Mouse (Mus musculus) NIH3T3 (cell line): Measurements from ENCODE around the gene Ipmk.

Experiments used
- DNase-seq: peaks from one replicate; pipeline ENCODE4 v3.0.0-alpha.2; 2012; ENCODE audit warnings: low read depth

Ipmk gene

DNA sequence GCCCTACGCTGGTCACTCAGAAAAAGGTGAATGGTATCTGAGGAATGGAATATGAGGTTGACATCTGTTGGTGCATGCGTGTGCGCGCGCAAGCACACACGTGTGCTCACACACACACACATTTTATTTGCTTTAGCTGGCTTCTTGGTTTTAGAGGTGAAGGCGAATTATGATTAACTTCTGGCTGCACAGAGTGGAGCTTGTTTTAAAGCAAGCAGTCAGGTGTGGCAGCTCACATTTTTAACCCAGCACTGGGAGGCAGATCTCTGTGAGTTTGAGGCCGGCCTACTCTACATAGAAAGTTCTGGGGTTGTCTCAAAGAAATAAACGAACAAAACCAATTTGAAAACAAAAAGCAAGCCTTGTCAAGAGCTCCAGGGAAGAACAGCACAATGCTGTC is 6.3 kb upstream of the Ipmk start:
- DNase-seq = no peak

GRCm38 (mm10) chr10:71342030-71342805 is 5.3 kb upstream of the Ipmk start:
- peak; percentile 36 for DNase-seq

DNA sequence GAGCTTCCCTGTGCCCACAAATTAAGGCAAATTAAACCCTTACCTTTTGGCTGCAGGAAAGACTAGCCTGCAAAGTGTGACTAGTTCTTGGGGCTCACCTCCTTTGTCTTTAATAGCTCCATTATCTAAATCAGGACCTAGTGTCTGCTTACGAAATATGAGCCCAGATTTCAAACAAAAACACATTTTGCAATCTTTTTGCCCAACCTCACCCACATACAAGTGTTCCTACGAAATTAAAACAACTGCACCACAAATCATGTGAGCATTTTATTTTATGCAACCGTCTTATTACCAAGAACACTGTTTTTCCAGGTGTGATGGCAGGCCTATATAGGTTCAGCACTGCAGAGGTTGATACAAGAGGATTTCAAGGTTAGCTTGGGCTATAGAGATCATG is 4.4 kb upstream of the Ipmk start:
- DNase-seq = no peak

DNA sequence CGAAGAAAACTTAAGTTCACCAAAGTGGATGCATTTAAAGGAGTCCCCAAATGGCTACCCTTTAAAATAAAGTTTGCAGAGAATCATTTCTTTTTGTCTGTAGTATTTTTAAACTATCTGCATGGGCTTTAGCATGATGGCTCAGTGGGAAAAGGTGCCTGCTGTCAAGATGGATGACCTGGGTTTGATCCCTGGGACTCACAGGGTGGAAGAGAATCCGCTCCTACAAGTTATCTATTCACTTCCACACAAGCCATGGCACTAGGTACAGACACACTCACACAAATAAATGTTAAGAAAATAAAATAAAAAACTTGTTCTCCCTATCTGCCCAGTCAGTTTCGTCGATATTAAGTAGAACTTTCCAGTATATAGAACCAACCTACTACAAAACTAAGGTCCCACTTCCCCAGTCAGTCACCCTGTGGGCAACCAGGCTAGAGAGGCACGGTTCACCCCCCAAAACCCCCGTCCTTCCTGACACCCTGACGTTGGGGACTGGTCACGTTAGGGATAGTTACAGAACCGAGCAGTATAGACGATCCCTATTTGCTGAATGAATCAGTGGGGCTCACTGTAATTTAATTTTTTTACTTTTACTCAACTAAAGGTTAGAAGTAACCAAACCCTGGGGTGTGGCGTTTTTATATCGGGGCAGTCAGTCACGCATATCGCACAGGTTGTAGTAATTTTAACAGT is 3.8 kb upstream of the Ipmk start:
- DNase-seq = no peak

- peak; percentile 98 for DNase-seq
Observed at GRCm38 (mm10) chr10:71344579-71345143, 2.9 kb upstream of the Ipmk start, which contains the start of gene Cisd1. Gene Cisd1, minus strand, starts transcription at chr10:71344954.

- peak; percentile 28 for DNase-seq
Observed at GRCm38 (mm10) chr10:71346106-71346505, 1.5 kb upstream of the Ipmk start.

DNA sequence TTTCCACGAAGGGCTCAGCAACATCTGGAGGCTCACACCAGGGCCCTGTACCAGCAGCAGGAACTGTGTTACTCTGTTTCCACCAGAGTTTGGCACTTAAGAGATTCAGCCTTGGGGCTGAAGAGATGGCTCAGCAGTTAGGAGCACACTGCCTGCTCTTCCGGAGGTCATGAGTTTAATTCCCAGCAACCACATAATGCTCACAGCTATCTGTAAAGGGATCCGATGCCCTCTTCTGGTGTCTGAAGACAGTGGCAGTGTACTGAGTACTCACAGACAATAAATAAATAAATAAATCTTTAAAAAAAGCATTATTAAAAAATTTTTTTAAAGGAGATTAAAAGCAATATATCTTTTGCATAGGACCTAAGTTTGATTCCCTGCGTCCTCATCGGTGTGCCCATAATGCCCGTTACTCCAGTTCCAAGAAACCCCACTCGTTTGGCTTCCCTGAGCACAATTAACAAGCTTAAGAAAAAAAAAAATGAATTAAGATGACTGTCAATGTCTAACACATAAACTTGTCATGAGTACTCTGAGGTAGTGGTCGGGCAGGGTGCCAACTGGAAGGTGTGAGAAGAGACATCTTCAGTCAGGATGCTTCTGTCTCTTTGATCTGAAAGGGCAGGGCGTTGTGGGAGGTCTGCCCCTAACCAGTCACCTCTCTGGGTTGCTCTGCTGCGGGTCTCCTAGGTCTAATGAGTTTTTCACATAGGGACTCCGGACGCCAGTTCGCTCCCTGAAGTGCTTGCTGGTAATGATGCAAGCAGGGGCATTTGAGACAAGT is 648 bp upstream of the Ipmk start:
- DNase-seq = peak; percentile 60

DNA sequence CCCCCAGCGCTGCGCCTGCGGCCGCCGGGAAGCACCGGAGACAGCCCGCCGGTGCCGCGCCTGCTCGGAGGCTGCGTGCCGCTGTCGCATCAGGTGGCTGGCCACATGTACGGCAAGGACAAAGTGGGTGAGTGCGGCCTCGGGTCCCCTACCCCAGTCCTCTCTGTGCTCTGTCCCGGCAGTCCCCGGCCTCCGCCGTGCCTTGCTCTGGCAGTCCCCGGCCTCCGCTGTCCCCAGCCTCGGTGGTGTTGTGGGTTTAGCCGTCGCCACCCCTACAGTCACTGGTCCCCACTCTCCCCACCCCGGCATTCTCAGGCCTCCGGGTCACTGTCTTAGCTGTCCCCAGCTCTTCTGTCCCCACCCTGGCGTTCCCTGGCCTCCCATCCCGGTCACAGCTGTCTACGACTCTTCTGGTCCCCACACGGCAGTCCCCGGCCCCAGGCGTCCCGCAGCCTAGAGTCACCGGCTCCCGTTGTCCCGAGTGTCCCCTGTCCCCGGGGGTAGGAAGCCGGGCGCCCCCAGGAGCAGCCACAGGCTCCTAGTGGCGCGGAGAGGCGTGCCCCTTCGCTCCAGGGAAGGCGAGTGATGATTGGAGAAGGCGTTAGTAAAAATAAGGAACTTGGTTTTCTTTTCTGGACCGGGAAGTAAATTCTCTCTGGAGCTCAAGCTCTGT is 537 bp downstream of the Ipmk start:
- DNase-seq = peak; percentile 68

GRCm38 (mm10) chr10:71348637-71349280 is 1.2 kb downstream of the Ipmk start:
- DNase-seq = peak; percentile 52

DNA sequence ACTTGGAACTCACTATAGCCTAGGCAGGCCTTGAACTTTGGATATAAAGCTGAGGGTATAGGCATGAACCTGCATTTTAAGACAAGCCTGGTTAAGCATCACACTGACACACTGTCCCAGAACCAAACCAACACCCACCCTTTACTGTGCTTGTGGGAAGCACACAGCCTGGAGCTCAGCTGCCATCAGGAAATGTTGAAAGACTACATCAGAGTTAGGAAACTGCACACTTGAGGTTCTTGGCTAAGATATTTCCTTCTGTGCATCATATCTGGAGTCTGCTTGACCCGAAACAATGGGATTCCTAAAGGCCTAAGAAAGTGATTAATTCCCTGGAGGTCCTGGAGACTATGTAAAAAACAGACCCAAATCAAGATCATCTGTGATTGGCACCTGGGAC is 1.7 kb downstream of the Ipmk start:
- DNase-seq = peak; percentile 56

- no peak for DNase-seq
Observed at GRCm38 (mm10) chr10:71351301-71351700, 3.7 kb downstream of the Ipmk start.

- DNase-seq = no peak
Observed at GRCm38 (mm10) chr10:71353850-71354249, 6.3 kb downstream of the Ipmk start.

DNA sequence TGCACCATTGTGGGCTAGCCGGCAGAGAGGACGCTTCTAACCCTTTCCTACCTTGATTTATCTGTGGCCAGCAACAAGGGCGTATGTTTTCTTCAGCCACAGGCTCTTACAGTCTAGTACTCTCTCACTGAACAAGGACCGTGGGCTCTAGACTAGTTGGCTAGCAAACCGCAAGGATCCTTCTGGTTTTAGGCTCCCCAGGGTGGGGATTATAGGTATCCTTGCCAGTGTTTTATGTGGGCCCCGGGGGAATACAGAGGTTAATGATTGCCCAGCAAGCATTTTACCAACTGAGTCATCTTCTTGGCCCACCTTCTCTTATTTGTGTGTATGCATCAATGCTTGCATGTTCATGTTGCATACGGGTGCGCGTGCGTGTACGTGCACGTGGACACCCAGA is 7.4 kb downstream of the Ipmk start:
- no peak for DNase-seq

DNA sequence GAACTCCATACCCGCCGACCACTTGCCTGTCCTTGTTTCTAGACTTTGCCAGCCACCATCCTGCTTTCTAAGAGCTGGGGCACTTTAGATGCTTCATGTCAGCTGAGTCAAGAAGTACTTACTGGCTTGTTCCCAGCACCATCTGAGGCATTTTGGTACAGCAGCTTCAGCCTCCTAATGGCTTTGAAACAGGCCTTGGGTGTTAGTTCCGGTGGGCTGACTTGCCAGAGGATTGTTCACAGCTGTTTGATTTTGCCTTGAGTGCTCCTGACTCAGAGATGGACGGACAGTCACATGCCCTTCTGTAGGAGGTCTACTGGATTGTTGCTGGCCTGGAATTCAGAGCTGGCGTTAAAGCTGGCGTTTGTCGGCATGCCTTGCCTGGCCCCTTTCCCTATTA is 13.5 kb downstream of the Ipmk start:
- peak; percentile 20 for DNase-seq

- DNase-seq = no peak
Observed at GRCm38 (mm10) chr10:71361836-71362562, 14.4 kb downstream of the Ipmk start.

- DNase-seq = peak; percentile 53
Observed at GRCm38 (mm10) chr10:71363440-71363839, 15.9 kb downstream of the Ipmk start.

- peak; percentile 74 for DNase-seq
Observed at GRCm38 (mm10) chr10:71363858-71364257, 16.3 kb downstream of the Ipmk start.

- DNase-seq = no peak
Observed at GRCm38 (mm10) chr10:71368128-71368940, 20.8 kb downstream of the Ipmk start.

DNA sequence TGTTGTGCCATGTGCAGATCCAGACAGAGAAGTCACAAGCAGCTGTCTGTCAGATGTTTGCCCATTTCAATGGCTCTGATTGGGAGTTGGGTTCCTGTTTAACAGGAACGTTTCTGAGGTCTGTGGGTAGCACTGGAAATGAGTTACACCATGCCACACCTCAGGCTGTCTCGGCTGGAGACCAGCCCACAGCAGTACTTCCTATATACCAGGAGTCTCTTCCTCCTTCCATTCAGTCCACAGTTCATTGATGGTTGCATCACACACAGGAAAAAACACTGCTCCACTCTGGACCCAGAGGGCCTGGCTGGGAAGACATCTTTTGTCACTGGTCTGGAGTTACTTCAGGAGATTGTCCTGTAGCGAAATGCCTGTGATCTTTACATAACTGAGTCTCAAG is 21.9 kb downstream of the Ipmk start:
- DNase-seq = no peak

DNA sequence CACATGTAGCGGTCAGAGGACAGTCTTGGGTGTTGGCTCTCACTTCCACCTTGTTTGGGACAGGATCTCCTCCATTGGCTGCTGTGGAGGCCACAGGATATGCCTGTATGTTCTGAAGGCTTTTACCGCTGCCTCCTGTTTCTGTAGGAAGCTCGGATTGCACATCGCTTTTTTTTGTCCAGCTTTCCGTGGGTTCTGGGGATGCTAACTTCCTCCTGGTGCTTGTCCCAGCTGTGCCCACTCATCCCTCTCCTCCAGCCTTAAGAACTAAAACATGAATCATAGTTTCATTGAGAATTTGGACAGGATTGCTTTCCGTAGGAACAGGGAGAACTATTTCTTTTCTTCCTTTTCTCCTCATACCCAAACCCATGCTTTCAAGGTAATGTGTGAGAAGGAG is 24.3 kb downstream of the Ipmk start:
- peak; percentile 32 for DNase-seq
